Mouse (Mus musculus): ENCODE results near the gene Tll2. TPM values are rescaled to one million over a fixed set of nuclear protein-coding genes. Genes with fewer than 3 reads are reported as not detected.
A peak's percentile ranks its signal among the peaks of the same experiment; 100 is the strongest.

Gene Tll2
- polyA plus RNA-seq, 1 experiment from 2014 or later, result 1.1 TPM

DNA sequence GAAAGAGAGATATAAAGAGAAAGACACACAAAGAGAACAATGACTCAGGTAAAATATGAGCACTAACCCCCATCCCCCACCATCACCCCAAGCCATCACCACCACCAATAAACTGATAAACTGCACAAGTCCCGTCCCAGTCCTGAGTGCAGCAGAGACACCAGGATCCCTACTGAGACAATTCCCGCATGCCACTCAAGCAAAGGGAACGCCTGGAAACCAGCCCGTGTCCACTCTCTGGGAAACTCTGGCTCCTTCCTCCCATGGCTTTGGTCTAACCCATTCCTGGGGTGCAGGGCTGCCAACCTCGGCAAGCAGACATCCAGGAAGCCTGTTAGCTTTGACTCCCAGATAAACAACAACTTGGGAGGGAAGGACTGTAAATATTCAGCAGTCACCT lies 96.6 kb downstream of the Tll2 start:
- H3K27me3 ChIP-seq, result no peaks in the 10 kb centered on the region; the same call in 1 of the 2 replicates
- no peak overlapping the region for H3K27ac ChIP-seq (replicated peaks)
- 19% methylated on average over 5 of the region's 5 CpGs for WGBS
- peaks cover 68% of the 10 kb centered on the region for H3K4me1 ChIP-seq (replicated peaks)
- ATAC-seq (ENCODE audit: low read depth), result no peak
- no peaks in the 10 kb centered on the region for H3K36me3 ChIP-seq
- H3K9me3 ChIP-seq, result no peaks in the 10 kb centered on the region
- H3K4me2 ChIP-seq, result no peak overlapping the region
- no peak overlapping the region for H3K9ac ChIP-seq
- H3K4me3 ChIP-seq, result no peak overlapping the region

DNA sequence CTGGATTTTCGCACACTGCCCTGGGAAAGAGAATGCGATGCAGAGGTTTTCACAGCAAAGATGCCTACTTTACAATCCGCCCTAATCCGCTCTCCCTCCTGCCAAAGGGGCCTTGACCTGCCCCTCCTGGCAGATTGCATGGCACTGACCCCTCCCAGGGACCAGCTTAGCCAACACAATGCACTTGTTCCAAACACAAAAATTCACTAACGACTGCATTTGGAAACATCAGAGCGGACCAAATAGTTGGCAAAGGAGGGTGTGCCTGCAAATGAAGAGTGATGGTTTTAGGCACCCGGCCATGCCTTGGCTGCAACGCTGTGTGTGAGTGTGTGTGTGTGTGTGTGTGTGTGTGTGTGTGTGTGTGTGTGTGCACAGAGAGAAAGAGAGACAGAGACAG lies 97.1 kb downstream of the Tll2 start:
- peaks cover 63% of the 10 kb centered on the region for H3K4me1 ChIP-seq (replicated peaks)
- 40% methylated on average over 8 of the region's 8 CpGs for WGBS
- no peaks in the 10 kb centered on the region; the same call in 1 of the 2 replicates for H3K27me3 ChIP-seq
- no peak overlapping the region for H3K4me2 ChIP-seq
- peak overlapping the region; percentile 54; the same call in 1 of the 2 replicates for H3K27ac ChIP-seq (replicated peaks)
- peak; percentile 46 for ATAC-seq (ENCODE audit: low read depth)
- no peaks in the 10 kb centered on the region for H3K9me3 ChIP-seq
- no peak overlapping the region for H3K4me3 ChIP-seq
- no peaks in the 10 kb centered on the region for H3K36me3 ChIP-seq
- no peak overlapping the region for H3K9ac ChIP-seq

DNA sequence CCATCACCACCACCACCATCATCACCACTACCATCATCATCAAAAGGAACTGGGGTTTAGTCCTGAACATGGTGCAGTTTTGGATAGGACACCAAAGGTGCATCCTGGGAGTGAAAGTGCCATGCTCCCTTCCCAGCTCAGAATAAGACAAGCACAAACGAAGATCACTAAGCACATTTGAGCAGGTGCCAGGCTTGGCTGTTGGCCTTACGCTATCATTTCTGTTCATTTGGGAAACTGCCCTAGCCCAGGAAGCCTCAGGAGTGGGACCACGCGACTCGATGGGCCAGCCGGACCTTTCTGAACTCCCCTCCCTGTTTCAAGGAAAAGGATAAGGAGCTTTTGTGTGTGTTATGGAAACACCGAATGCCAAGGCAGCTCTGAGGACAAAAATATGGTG lies 98.0 kb downstream of the Tll2 start:
- peaks cover 55% of the 10 kb centered on the region for H3K4me1 ChIP-seq (replicated peaks)
- H3K9ac ChIP-seq, result no peak overlapping the region
- H3K4me2 ChIP-seq, result no peak overlapping the region
- ATAC-seq (ENCODE audit: low read depth), result no peak
- no peaks in the 10 kb centered on the region for H3K36me3 ChIP-seq
- H3K4me3 ChIP-seq, result no peak overlapping the region
- H3K27me3 ChIP-seq, result no peaks in the 10 kb centered on the region; the same call in 1 of the 2 replicates
- H3K27ac ChIP-seq (replicated peaks), result 0 out of 2 replicates have a peak overlapping the region, but pooled peaks have one; percentile 54
- no peaks in the 10 kb centered on the region for H3K9me3 ChIP-seq
- WGBS, result 80% methylated on average over 7 of the region's 7 CpGs

DNA sequence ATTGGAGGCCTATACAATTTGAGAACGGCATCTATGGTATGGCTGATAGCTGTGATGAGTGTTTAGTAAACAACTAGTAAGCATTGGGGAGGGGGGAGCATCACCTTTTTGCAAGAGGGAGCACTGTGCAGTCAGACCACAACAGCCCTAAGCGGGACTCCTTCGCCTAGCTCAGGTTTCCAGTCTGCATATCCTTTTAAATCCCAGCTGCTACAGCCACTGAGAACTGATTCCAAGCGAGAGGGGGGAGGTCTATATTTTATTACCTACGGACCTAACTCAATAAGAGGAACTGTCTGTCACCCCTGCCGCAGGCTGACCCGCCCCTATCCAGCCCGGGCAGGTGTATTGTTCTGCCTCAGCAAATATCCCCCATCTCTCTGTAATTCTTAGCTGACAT lies 99.1 kb downstream of the Tll2 start:
- no peaks in the 10 kb centered on the region; the same call in 1 of the 2 replicates for H3K27me3 ChIP-seq
- no peak for ATAC-seq (ENCODE audit: low read depth)
- no peak overlapping the region for H3K4me3 ChIP-seq
- no peaks in the 10 kb centered on the region for H3K36me3 ChIP-seq
- 50% methylated on average over 8 of the region's 8 CpGs for WGBS
- no peak overlapping the region for H3K27ac ChIP-seq (replicated peaks)
- H3K9me3 ChIP-seq, result no peaks in the 10 kb centered on the region
- H3K9ac ChIP-seq, result no peak overlapping the region
- no peak overlapping the region for H3K4me2 ChIP-seq
- H3K4me1 ChIP-seq (replicated peaks), result peaks cover 43% of the 10 kb centered on the region

DNA sequence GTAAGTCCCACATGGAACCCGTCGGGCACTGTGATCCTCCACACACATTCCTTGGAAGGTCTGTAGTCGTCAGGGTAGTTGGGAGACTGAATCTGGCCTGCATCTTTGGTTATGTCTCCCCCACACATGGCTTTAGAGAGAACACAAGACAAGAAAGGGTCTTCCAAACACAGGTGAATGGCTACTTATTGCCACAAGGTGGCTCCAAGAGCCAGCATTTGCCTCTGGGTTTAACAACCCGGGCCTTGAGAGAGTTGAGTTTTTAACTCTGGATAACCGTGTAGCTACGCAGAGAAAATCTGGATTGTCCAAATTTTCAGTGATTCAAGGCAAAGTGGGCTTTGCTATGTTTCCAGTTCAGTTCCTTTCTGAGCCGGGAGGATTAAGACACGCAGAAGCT lies 101.7 kb downstream of the Tll2 start:
- peak; percentile 36; the same call in 1 of the 2 replicates for ATAC-seq (ENCODE audit: low read depth)
- Histone ChIP-seq H3K4me2 (no peak overlapping the region), H3K9me3 (no peaks in the 10 kb centered on the region), H3K27ac (replicated peaks) (no peak overlapping the region), H3K9ac (no peak overlapping the region), H3K4me3 (no peak overlapping the region), H3K4me1 (replicated peaks) (peaks cover 30% of the 10 kb centered on the region), H3K36me3 (no peaks in the 10 kb centered on the region), H3K27me3 (no peaks in the 10 kb centered on the region)
- 49% methylated on average over 8 of the region's 8 CpGs for WGBS

DNA sequence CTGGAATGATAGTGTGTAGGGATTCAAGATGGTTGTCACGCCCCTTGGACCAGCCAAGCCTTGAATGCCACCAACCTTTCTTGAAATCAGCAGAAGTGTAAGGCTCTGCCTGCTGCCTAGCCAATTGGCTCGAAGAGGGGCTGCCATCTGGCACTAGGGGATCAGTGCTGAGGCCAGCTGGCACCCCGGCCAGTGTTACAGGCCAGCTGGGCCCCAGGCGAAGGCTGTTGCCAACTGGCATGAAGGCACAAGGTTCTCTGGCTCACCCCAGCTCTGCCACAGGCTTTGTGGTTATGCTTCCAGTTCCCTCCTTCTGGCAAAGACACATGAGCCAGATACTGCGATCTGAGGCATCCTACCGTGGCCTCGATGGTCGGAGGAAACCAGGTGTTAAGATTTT lies 105.2 kb downstream of the Tll2 start:
- H3K36me3 ChIP-seq, result no peaks in the 10 kb centered on the region
- 62% methylated on average over 8 of the region's 8 CpGs for whole genome bisulfite sequencing
- no peaks in the 10 kb centered on the region for H3K27me3 ChIP-seq
- ATAC-seq (ENCODE audit: low read depth), result peak; percentile 48; the same call in 1 of the 2 replicates
- H3K4me3 ChIP-seq, result no peak overlapping the region
- no peak overlapping the region for H3K4me2 ChIP-seq
- no peak overlapping the region for H3K27ac ChIP-seq (replicated peaks)
- no peak overlapping the region for H3K9ac ChIP-seq
- peaks cover 21% of the 10 kb centered on the region for H3K4me1 ChIP-seq (replicated peaks)
- H3K9me3 ChIP-seq, result no peaks in the 10 kb centered on the region

DNA sequence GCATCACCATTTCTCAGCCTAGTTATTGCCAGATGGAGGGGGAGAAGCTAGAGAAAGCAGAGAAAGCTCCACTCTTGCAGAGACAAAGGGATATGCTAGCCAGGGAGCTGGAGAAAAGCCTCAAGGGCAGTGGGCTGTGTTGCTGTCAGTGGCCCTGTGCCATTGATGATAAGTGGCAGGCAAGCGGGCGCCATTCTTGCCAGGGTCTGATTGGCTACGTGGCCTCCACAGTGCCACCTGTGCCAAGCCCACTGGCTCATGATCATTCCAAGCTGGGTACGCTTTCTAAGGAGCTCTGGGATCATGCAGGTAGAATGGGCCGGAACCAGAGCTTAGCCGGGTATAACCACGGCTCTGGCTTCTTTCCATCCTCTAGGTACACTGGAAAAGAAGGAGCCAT lies 105.8 kb downstream of the Tll2 start:
- H3K27ac ChIP-seq (replicated peaks), result no peak overlapping the region
- H3K9me3 ChIP-seq, result no peaks in the 10 kb centered on the region
- no peaks in the 10 kb centered on the region for H3K27me3 ChIP-seq
- WGBS, result 81% methylated on average over 7 of the region's 7 CpGs
- H3K4me3 ChIP-seq, result no peak overlapping the region
- no peak overlapping the region for H3K9ac ChIP-seq
- ATAC-seq (ENCODE audit: low read depth), result 0 out of 2 replicates have a peak, but pooled peaks have one; percentile 45
- H3K4me1 ChIP-seq (replicated peaks), result peaks cover 24% of the 10 kb centered on the region
- no peaks in the 10 kb centered on the region for H3K36me3 ChIP-seq
- no peak overlapping the region for H3K4me2 ChIP-seq

DNA sequence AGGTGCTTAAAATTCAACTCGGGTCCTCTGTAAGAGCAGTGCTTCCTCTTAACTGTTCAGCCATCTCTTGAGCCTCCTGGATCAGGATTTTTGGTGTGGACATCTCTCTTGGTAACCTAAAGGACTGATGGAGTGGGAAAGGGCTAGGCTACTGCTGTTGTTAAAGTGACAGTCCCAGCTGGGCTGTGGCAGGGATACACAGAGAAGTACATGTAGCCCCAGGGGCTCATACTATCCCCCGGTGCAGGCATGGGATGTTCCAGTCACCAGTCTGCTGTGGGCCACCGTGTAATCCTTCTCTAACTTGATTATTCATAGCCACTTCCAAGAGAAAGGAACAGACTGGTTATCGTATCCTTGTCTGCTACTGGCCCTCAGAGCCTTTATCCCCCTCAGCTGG lies 109.6 kb downstream of the Tll2 start:
- Histone ChIP-seq H3K9me3 (no peaks in the 10 kb centered on the region), H3K27me3 (no peaks in the 10 kb centered on the region), H3K27ac (replicated peaks) (no peak overlapping the region), H3K4me2 (no peak overlapping the region), H3K36me3 (no peaks in the 10 kb centered on the region), H3K4me1 (replicated peaks) (peaks cover 24% of the 10 kb centered on the region), H3K4me3 (no peak overlapping the region), H3K9ac (no peak overlapping the region)
- WGBS, result 36% methylated on average over 4 of the region's 4 CpGs
- ATAC-seq (ENCODE audit: low read depth), result no peak

DNA sequence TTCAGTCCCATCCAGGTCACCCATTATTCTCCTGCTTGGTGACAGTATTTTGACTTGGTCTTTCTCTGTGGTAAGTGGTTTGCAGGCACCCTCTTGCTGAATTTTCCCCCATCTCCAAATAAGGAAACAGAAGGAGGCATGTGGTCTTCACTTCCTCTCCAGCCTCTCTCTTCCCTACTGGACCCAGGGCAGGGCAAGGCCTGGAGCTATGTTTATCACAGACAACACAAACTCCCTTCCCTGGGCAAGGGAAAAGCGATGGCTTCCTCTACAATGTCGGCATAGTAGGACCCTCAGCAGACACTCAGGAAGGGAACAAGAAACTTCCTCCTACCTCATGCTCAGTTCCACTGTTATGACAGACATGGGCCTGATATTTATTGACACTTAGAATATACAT lies 114.7 kb downstream of the Tll2 start:
- H3K4me1 ChIP-seq (replicated peaks), result peaks cover 9% of the 10 kb centered on the region
- no peak overlapping the region for H3K4me2 ChIP-seq
- H3K27ac ChIP-seq (replicated peaks), result no peak overlapping the region
- 85% methylated on average over 2 of the region's 2 CpGs for WGBS
- no peak overlapping the region for H3K4me3 ChIP-seq
- no peak overlapping the region for H3K9ac ChIP-seq
- H3K27me3 ChIP-seq, result peaks cover 9% of the 10 kb centered on the region
- ATAC-seq (ENCODE audit: low read depth), result no peak
- no peaks in the 10 kb centered on the region for H3K36me3 ChIP-seq
- H3K9me3 ChIP-seq, result no peaks in the 10 kb centered on the region

DNA sequence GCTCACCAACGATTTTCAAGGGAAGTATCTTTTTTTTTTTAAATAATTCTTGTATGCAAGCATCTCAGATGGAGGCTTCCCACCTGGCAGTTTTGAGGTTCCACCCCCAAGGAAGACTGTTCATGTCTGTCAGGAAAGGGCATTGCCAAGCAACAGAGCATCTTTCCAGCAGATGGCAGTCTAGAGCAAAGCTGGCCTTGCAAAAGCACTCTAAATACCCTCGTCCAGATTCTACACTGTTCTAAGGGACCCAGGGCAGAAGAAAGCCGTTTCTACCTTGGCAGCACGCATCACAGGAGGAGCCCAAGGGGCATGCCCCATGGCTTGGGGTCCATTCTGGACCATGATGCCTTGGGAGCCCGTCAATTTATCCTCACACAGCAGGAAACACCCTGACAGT lies 116.8 kb downstream of the Tll2 start:
- Histone ChIP-seq H3K36me3 (no peaks in the 10 kb centered on the region), H3K4me1 (replicated peaks) (no peaks in the 10 kb centered on the region), H3K4me2 (no peak overlapping the region), H3K27me3 (peaks cover 9% of the 10 kb centered on the region), H3K4me3 (no peak overlapping the region), H3K9me3 (no peaks in the 10 kb centered on the region), H3K27ac (replicated peaks) (no peak overlapping the region), H3K9ac (no peak overlapping the region)
- no peak; the same call in 1 of the 2 replicates for ATAC-seq (ENCODE audit: low read depth)
- WGBS, result 14% methylated on average over 5 of the region's 5 CpGs

DNA sequence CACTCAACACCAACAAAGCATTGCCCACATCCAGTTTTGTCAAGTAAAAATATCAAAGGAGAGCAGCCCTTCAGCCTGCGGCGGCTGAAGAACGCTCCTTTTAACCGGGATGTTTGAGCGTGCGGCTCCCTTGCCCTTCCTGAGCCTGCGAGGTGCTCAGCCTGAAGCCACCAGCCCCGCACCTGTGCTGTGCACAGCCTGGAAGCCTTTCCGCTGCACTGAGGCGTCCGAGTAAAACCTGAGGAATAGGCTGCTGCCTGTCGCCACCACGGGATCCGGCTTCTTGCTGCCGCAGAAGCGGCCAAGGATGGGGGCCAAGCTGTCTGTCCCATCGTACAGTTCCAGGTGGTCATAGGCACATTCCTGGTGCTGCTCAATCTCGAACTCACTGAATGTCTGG lies 118.1 kb downstream of the Tll2 start:
- Histone ChIP-seq H3K9me3 (no peaks in the 10 kb centered on the region), H3K4me2 (peak overlapping the region; percentile 29; the same call in 1 of the 2 replicates), H3K4me3 (no peak overlapping the region), H3K4me1 (replicated peaks) (no peaks in the 10 kb centered on the region), H3K27me3 (peaks cover 9% of the 10 kb centered on the region), H3K9ac (no peak overlapping the region), H3K27ac (replicated peaks) (no peak overlapping the region), H3K36me3 (no peaks in the 10 kb centered on the region)
- 47% methylated on average over 18 of the region's 18 CpGs for WGBS
- ATAC-seq (ENCODE audit: low read depth), result no peak

DNA sequence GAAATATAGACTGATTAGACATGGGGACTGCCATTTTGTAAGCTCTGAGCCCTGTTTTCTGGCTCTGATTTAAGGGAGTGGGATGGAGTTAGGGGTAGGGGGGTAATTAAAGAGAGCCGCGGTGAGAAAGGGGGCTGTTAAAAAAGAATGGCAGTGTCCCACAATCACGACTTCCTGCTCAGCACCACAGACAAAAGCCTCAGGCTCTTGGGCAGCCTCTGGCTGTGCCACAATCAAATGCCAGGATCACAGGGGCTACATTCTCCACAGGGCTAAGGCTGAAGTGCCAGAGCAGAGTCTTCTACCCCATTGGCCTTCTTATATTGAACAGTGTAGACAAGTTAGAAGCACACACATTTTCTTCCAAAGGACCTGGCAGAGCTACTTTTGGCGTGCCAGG lies 118.7 kb downstream of the Tll2 start:
- H3K9ac ChIP-seq, result no peak overlapping the region

DNA sequence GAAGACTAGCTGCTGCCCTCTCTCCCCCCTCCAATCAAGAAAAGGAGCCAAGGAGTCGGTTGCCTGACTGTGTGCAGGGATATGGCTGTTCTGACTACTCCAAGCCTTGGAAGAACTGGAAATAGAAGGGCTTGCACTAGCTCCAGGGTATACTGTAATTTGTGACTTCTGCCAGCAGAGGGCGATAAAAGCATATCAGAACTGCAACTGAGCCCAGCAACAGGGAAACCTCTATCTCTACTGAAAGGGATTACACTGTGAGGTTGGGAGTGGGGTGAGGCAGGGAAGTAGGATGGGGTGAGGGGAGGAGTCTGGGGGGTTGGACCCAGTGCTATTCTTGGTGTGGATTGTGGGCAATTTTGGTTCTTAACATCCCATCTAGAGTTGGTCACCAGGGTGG lies 119.9 kb downstream of the Tll2 start:
- Histone ChIP-seq H3K9me3 (no peaks in the 10 kb centered on the region), H3K27ac (replicated peaks) (no peak overlapping the region), H3K27me3 (peaks cover 9% of the 10 kb centered on the region), H3K4me1 (replicated peaks) (peaks cover 5% of the 10 kb centered on the region; the same call in 1 of the 2 replicates), H3K4me2 (no peak overlapping the region), H3K4me3 (no peak overlapping the region), H3K9ac (no peak overlapping the region), H3K36me3 (no peaks in the 10 kb centered on the region)
- 16% methylated on average over 2 of the region's 2 CpGs for WGBS
- peak; percentile 72 for ATAC-seq (ENCODE audit: low read depth)

More for the DNA sequence above, 118.7 kb downstream of the Tll2 start:
- Histone ChIP-seq H3K27me3 (peaks cover 9% of the 10 kb centered on the region), H3K9me3 (no peaks in the 10 kb centered on the region), H3K36me3 (no peaks in the 10 kb centered on the region), H3K27ac (replicated peaks) (no peak overlapping the region), H3K4me2 (no peak overlapping the region), H3K4me3 (no peak overlapping the region), H3K4me1 (replicated peaks) (no peaks in the 10 kb centered on the region)
- WGBS, result 22% methylated on average over 4 of the region's 4 CpGs
- ATAC-seq (ENCODE audit: low read depth), result no peak
